Mouse (Mus musculus): ENCODE data around the gene Hcar2. TPM values are rescaled to one million over a fixed set of nuclear protein-coding genes. Genes with fewer than 3 reads are reported as not detected.

Hcar2 gene
- total RNA-seq, 2 experiments from 2014 or later: 0.17 to 0.19 TPM

GRCm38 (mm10) chr5:123863934-123864333 lies 1.4 kb downstream of the Hcar2 start:
- no peak for DNase-seq
- intact Hi-C loops (cut with DNase I): loop anchor here (2.0 kb wide), 1 partner anchor 25 kb away; no protein-coding TSS in a partner anchor

- no peak for DNase-seq
These were observed 2.6 kb downstream of the Hcar2 start for GRCm38 (mm10) chr5:123862374-123863350.

GRCm38 (mm10) chr5:123858798-123859197 lies 6.5 kb downstream of the Hcar2 start:
- intact Hi-C loops (cut with DNase I): no loop called here
- DNase-seq: no peak

More at GRCm38 (mm10) chr5:123862374-123863350, 2.6 kb downstream of the Hcar2 start:
- intact Hi-C loops (cut with DNase I): no loop called here

- intact Hi-C loops (cut with DNase I): no loop called here
- DNase-seq: no peak
These were observed 10.8 kb downstream of the Hcar2 start for GRCm38 (mm10) chr5:123854511-123854910.

GRCm38 (mm10) chr5:123853877-123854504 lies 11.3 kb downstream of the Hcar2 start:
- DNase-seq: peak in 1 of 2 experiments; percentile 11
- intact Hi-C loops (cut with DNase I): no loop called here

- intact Hi-C loops (cut with DNase I): no loop called here
- no peak for DNase-seq
These were observed 13.9 kb downstream of the Hcar2 start for GRCm38 (mm10) chr5:123851398-123851797.

GRCm38 (mm10) chr5:123844316-123844715 lies 21.0 kb downstream of the Hcar2 start:
- intact Hi-C loops (cut with DNase I): no loop called here
- no peak for DNase-seq

- DNase-seq: no peak
- intact Hi-C loops (cut with DNase I): no loop called here
These were observed 21.5 kb downstream of the Hcar2 start for GRCm38 (mm10) chr5:123843816-123844215.

GRCm38 (mm10) chr5:123842935-123843282 lies 22.4 kb downstream of the Hcar2 start:
- no peak for DNase-seq
- intact Hi-C loops (cut with DNase I): no loop called here

GRCm38 (mm10) chr5:123842221-123842934 lies 22.9 kb downstream of the Hcar2 start:
- DNase-seq: no peak
- intact Hi-C loops (cut with DNase I): no loop called here

GRCm38 (mm10) chr5:123837371-123837770 lies 27.9 kb downstream of the Hcar2 start:
- DNase-seq: no peak
- intact Hi-C loops (cut with DNase I): no loop called here

GRCm38 (mm10) chr5:123834836-123835235 lies 30.5 kb downstream of the Hcar2 start:
- intact Hi-C loops (cut with DNase I): no loop called here
- no peak for DNase-seq

- intact Hi-C loops (cut with DNase I): no loop called here
- no peak for DNase-seq
These were observed 33.0 kb downstream of the Hcar2 start for GRCm38 (mm10) chr5:123832309-123832708.

- intact Hi-C loops (cut with DNase I): loop anchor here (5.0 to 10.0 kb wide), 3 partner anchors 80 to 267 kb away; partner anchors contain the start of genes Abcb9 and Denr
- DNase-seq: peak; percentile 28 to 44
These were observed 37.6 kb downstream of the Hcar2 start for GRCm38 (mm10) chr5:123827659-123828091.

- intact Hi-C loops (cut with DNase I): loop anchor here (10.0 kb wide), 1 partner anchor 272 kb away; the partner anchor contains the start of gene Abcb9
- DNase-seq: no peak
These were observed 42.6 kb downstream of the Hcar2 start for GRCm38 (mm10) chr5:123822706-123823105.

- intact Hi-C loops (cut with DNase I): loop anchor here (10.0 kb wide), 1 partner anchor 274 kb away; the partner anchor contains the start of gene Abcb9
- no peak for DNase-seq
These were observed 44.1 kb downstream of the Hcar2 start for GRCm38 (mm10) chr5:123821264-123821571.

GRCm38 (mm10) chr5:123820501-123821263 lies 44.6 kb downstream of the Hcar2 start:
- no peak for DNase-seq
- intact Hi-C loops (cut with DNase I): loop anchor here (10.0 kb wide), 1 partner anchor 274 kb away; the partner anchor contains the start of gene Abcb9

GRCm38 (mm10) chr5:123818941-123819577 lies 46.2 kb downstream of the Hcar2 start:
- intact Hi-C loops (cut with DNase I): no loop called here
- no peak for DNase-seq

- DNase-seq: no peak
- intact Hi-C loops (cut with DNase I): no loop called here
These were observed 48.4 kb downstream of the Hcar2 start for GRCm38 (mm10) chr5:123816891-123817290.

Measured in heart, postnatal 14 days (tissue).